28 mouse cellular contexts compared by ENCODE assay signal in genomic region chr3:65299205-65299604, GRCm38 (mm10).
DNase-seq lines count a peak whose midpoint lies in the region; TF ChIP-seq lines count a peak whose summit lies in the region.
"Had no signal": no experiment of that assay in that cellular context is flagged by ENCODE, and none has a peak within 500 bp of the region (broad histone marks: within the 10 kb centered on the region; RNA-seq: fewer than 3 reads in every experiment).

No protein-coding gene starts in this region.

- no peak for TF ChIP-seq CTCF in gastrocnemius, adult 2 months (IDR thresholded peaks at IDR 0.05)

- intact Hi-C loops in gastrocnemius, adult 2 months (cut with DNase I) = no loop called here

- DNase-seq in gastrocnemius, adult 2 months = peak; percentile 29
- DNase-seq in gastrocnemius, postnatal 25 days = no peak
- peak; percentile 97 for DNase-seq in brain, adult 2 months (ENCODE audit: low read depth, low spot score)
- peak; percentile 87 to 93 for DNase-seq in cerebellum, adult 18-20 months
- peak; percentile 84 to 92 for DNase-seq in cerebellum, postnatal 10 days
- DNase-seq in lung, postnatal 10 days = no peak
- DNase-seq in right cerebral cortex, adult 18-20 months = no peak
- no peak for DNase-seq in embryo, embryonic 9.5 days (ENCODE audit: extremely low spot score)
- DNase-seq: adrenal gland, adult 8-10 months; forebrain, postnatal 0 days; gastrocnemius, postnatal 36 days; heart, adult 18-20 months; kidney, adult 9 months; kidney, postnatal 10 days; lung, postnatal 36 days; right cerebral cortex, postnatal 14 days; thymus, postnatal 14 days had no signal

- H3K27ac ChIP-seq in gastrocnemius, adult 2 months = no peak overlapping the region
- H3K27ac ChIP-seq: embryonic facial prominence, embryonic 10.5 days; embryonic facial prominence, embryonic 15.5 days; forebrain, embryonic 12.5 days; hindbrain, embryonic 14.5 days; limb, embryonic 12.5 days; liver, embryonic 15.5 days; lung, embryonic 15.5 days; midbrain, embryonic 12.5 days; neural tube, embryonic 13.5 days had no signal

- no peak overlapping the region for H3K4me3 ChIP-seq in gastrocnemius, adult 2 months
- H3K4me3 ChIP-seq: embryonic facial prominence, embryonic 10.5 days; embryonic facial prominence, embryonic 15.5 days; forebrain, embryonic 12.5 days; heart, embryonic 12.5 days; limb, embryonic 12.5 days; liver, embryonic 15.5 days; lung, embryonic 15.5 days; megakaryocyte, embryonic 14.5 days; midbrain, embryonic 12.5 days; neural tube, embryonic 13.5 days had no signal

Comparison
In these comparisons a context has a peak if more than half of its experiments do, and no peak if none do; other contexts are left out.
1. DNase-seq: peak in gastrocnemius, adult 2 months (single experiment), brain, adult 2 months (single experiment), cerebellum, adult 18-20 months (2 of 2) and cerebellum, postnatal 10 days (2 of 2); none in gastrocnemius, postnatal 25 days (single experiment), lung, postnatal 10 days (single experiment), right cerebral cortex, adult 18-20 months (single experiment) and embryo, embryonic 9.5 days (single experiment).